Mouse (Mus musculus) layer of hippocampus, adult 9-11 months (tissue): Measurements from ENCODE around the gene Slc10a7.
A peak's percentile ranks its signal among the peaks of the same experiment; 100 is the strongest.
"Not testable (repeated sequence)": the region's sequence is repeated elsewhere in the genome, so short reads cannot be mapped to it uniquely, and the experiment has no call there.

Experiments used
- DNase-seq: peaks from one replicate; pipeline ENCODE4 v3.0.0; 2022

Slc10a7 gene

GRCm38 (mm10) chr8:78509273-78510031 is at the start of gene Slc10a7:
Gene Slc10a7 (plus strand): TSS chr8:78509346.
- peak; percentile 91 for DNase-seq

GRCm38 (mm10) chr8:78463941-78464340 is 45.2 kb upstream of the Slc10a7 start:
- no peak for DNase-seq

GRCm38 (mm10) chr8:78467889-78468288 is 41.3 kb upstream of the Slc10a7 start:
- DNase-seq: no peak

- no peak for DNase-seq
Observed at GRCm38 (mm10) chr8:78477051-78477829, 31.9 kb upstream of the Slc10a7 start.

GRCm38 (mm10) chr8:78489733-78490132 is 19.4 kb upstream of the Slc10a7 start:
- DNase-seq: no peak

- DNase-seq: no peak
Observed at GRCm38 (mm10) chr8:78493031-78493430, 16.1 kb upstream of the Slc10a7 start.

DNA sequence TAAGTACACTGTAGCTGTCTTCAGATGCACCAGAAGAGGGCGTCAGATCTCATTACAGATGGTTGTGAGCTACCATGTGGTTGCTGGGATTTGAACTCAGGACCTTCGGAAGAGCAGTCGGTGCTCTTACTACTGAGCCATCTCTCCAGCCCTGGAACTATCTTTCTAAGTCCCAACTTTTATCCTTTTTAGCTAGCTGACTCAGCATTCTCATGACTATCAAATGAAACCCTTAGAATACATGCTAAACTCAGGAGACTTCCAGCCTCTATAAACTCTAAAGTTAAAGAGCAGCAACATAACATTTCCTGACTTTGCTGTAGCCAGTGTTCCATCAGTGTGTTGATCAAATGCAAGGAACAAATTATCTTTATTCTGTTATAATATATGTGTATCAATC is 12.9 kb upstream of the Slc10a7 start:
- DNase-seq: not testable (repeated sequence)

- no peak for DNase-seq
Observed at GRCm38 (mm10) chr8:78502706-78503105, 6.4 kb upstream of the Slc10a7 start.

GRCm38 (mm10) chr8:78507979-78508718 is 997 bp upstream of the Slc10a7 start:
- DNase-seq: peak; percentile 32

- peak; percentile 81 for DNase-seq
Observed at GRCm38 (mm10) chr8:78508719-78509272, 350 bp upstream of the Slc10a7 start, which contains the start of gene Rbmxl1. Gene Rbmxl1 (minus strand): TSS chr8:78508898.

GRCm38 (mm10) chr8:78510094-78510493 is 948 bp downstream of the Slc10a7 start:
- no peak for DNase-seq

GRCm38 (mm10) chr8:78510926-78511325 is 1.8 kb downstream of the Slc10a7 start:
- DNase-seq: no peak

- no peak for DNase-seq
Observed at GRCm38 (mm10) chr8:78513106-78513505, 4.0 kb downstream of the Slc10a7 start.

GRCm38 (mm10) chr8:78514706-78515105 is 5.6 kb downstream of the Slc10a7 start:
- no peak for DNase-seq

- no peak for DNase-seq
Observed at GRCm38 (mm10) chr8:78515132-78515531, 6.0 kb downstream of the Slc10a7 start.

- no peak for DNase-seq
Observed at GRCm38 (mm10) chr8:78533981-78534380, 24.8 kb downstream of the Slc10a7 start.

GRCm38 (mm10) chr8:78536716-78537115 is 27.6 kb downstream of the Slc10a7 start:
- DNase-seq: no peak

GRCm38 (mm10) chr8:78537795-78538194 is 28.6 kb downstream of the Slc10a7 start:
- DNase-seq: no peak

GRCm38 (mm10) chr8:78542670-78543069 is 33.5 kb downstream of the Slc10a7 start:
- DNase-seq: not testable (repeated sequence)

DNA sequence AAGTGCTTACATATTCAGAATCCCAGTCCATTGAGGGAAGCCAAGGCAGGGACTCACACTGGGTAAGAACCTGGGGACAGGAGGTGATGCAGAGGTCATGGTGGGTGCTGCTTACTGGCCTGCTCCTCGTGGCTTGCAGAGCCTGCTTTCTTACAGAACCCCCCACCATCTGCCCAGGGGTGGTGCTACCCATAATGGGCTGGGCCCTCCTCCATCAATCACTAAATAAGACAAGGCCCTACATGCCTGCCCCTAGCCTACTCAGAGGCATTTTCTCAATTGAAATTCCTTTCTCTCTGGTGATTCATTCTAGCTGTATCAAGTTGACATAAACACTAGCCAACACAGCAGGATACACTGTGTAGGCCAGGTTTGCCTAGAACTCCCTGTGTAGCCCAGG is 34.5 kb downstream of the Slc10a7 start:
- DNase-seq: no peak

DNA sequence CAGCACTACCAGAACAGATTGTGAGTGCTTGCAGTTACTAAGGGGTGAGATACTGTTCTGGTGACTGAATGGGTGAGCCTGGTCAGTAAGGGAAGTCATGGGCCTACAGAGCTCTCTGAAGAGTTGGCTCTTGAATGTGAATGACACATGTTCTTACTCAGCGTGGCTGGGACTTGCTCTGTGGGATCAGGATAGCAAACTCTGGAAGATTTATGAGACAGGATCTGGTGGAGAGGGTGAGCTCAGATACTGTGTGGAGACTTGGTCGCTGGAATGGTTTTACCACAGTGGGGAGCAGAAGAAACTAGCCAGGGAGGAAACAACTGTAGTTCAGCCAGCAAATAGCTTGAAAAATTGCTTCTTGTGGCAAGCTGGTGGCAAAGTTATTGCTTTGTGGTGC is 35.4 kb downstream of the Slc10a7 start:
- DNase-seq: no peak

- DNase-seq: not testable (repeated sequence)
Observed at GRCm38 (mm10) chr8:78545153-78545817, 36.1 kb downstream of the Slc10a7 start.
